Mouse (Mus musculus): ENCODE results near the gene Gm1979. TPM values are rescaled to one million over a fixed set of nuclear protein-coding genes. Genes with fewer than 3 reads are reported as not detected.

Gm1979 gene
- not detected for total RNA-seq (2023)

DNA sequence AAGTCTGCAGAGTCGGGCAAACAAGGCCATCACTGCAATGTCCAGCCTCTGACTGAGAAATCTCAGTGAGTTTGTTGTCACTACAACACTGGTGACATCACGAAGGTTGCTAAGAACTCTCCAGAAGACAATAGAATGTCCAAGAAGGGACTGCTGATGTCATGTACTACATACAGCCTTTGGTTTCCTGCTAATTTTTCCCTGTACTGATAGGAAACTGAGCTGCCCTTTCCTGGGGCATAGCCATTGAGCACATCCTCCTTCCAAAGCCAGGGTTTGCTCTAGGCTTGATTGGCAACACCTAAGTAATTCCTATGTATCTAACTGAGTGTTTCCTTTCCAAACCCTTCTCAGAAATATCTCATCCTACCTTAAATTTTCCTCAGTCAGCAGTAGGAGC, at the start of gene Gm1979:
TSS of gene Gm1979 (minus strand) at position 101 of the 400 bp plus-strand sequence.

DNA sequence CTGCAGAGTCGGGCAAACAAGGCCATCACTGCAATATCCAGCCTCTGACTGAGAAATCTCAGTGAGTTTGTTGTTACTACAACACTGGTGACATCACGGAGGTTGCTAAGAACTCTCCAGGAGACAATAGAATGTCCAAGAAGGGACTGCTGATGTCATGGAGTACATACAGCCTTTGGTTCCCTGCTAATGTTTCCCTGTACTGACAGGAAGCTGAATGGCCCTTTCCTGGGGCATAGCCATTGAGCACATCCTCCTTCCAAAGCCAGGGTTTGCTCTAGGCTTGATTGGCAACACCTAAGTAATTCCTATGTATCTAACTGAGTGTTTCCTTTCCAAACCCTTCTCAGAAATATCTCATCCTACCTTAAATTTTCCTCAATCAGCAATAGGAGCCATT, 34.9 kb upstream of the Gm1979 start, which contains the start of gene Speer4a:
TSS of gene Speer4a (minus strand) at position 101 of the 400 bp plus-strand sequence.

DNA sequence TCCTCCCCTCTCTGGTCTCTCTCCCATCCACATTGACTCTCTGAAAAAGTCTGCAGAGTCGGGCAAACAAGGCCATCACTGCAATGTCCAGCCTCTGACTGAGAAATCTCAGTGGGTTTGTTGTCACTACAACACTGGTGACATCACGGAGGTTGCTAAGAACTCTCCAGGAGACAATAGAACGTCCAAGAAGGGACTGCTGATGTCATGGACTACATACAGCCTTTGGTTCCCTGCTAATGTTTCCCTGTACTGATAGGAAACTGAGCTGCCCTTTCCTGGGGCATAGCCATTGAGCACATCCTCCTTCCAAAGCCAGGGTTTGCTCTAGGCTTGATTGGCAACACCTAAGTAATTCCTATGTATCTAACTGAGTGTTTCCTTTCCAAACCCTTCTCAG, 18.2 kb upstream of the Gm1979 start, which contains the start of gene Gm5862:
TSS of gene Gm5862 (minus strand) at position 101 of the 400 bp plus-strand sequence.

DNA sequence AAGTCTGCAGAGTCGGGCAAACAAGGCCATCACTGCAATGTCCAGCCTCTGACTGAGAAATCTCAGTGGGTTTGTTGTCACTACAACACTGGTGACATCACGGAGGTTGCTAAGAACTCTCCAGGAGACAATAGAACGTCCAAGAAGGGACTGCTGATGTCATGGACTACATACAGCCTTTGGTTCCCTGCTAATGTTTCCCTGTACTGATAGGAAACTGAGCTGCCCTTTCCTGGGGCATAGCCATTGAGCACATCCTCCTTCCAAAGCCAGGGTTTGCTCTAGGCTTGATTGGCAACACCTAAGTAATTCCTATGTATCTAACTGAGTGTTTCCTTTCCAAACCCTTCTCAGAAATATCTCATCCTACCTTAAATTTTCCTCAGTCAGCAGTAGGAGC, 16.0 kb downstream of the Gm1979 start, which contains the start of gene Gm21698:
TSS of gene Gm21698 (minus strand) at position 101 of the 400 bp plus-strand sequence.

DNA sequence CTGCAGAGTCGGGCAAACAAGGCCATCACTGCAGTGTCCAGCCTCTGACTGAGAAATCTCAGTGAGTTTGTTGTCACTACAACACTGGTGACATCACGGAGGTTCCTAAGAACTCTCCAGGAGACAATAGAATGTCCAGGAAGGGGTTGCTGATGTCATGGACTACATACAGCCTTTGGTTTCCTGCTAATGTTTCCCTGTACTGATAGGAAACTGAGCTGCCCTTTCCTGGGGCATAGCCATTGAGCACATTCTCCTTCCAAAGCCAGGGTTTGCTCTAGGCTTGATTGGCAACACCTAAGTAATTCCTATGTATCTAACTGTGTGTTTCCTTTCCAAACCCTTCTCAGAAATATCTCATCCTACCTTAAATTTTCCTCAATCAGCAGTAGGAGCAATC, 32.0 kb downstream of the Gm1979 start, which contains the start of gene Gm21680:
TSS of gene Gm21680 (minus strand) at position 101 of the 400 bp plus-strand sequence.

DNA sequence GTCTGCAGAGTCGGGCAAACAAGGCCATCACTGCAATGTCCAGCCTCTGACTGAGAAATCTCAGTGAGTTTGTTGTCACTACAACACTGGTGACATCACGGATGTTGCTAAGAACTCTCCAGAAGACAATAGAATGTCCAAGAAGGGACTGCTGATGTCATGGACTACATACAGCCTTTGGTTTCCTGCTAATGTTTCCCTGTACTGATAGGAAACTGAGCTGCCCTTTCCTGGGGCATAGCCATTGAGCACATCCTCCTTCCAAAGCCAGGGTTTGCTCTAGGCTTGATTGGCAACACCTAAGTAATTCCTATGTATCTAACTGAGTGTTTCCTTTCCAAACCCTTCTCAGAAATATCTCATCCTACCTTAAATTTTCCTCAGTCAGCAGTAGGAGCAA, 50.3 kb downstream of the Gm1979 start, which contains the start of gene Gm21671:
TSS of gene Gm21671 (minus strand) at position 101 of the 400 bp plus-strand sequence.

Other genes with a start within 250 kb of the Gm1979 start
- gene Actr3b, start 244.8 kb downstream of the Gm1979 start, total RNA-seq (2023): 1 to 10 TPM; 1.0 to 1.1 TPM
- not detected for gene Gm21663, start 62.4 kb downstream of the Gm1979 start, total RNA-seq (2023)
- gene Gm21671, start 50.4 kb downstream of the Gm1979 start, total RNA-seq (2023): not detected
- not detected for gene Gm21680, start 32.1 kb downstream of the Gm1979 start, total RNA-seq (2023)
- not detected for gene Gm21698, start 16.1 kb downstream of the Gm1979 start, total RNA-seq (2023)
- gene Gm5862, start 18.1 kb upstream of the Gm1979 start, total RNA-seq (2023): not detected
- gene Speer4a, start 34.8 kb upstream of the Gm1979 start, total RNA-seq (2023): not detected
- gene Gm7347, start 53.8 kb upstream of the Gm1979 start, total RNA-seq (2023): not detected
- gene Gm10471, start 84.5 kb upstream of the Gm1979 start, total RNA-seq (2023): not detected
- gene 5031410I06Rik, start 100.6 kb upstream of the Gm1979 start, total RNA-seq (2023): not detected
- not detected for gene Gm10220, start 116.6 kb upstream of the Gm1979 start, total RNA-seq (2023)

All from T-cell, adult 66 days (primary cell).